Mouse (Mus musculus) midbrain, postnatal 0 days (tissue): ENCODE measurements around the gene Pnmt. TPM values are rescaled to one million over a fixed set of nuclear protein-coding genes. Genes with fewer than 3 reads are reported as not detected.
A peak's percentile ranks its signal among the peaks of the same experiment; 100 is the strongest.

Experiments used
- ATAC-seq: fragments of 200-750 bp; cut with Nextera tagmentation; 2 replicates; pipeline ENCODE4 v1.8.0; 2017; ENCODE audit warnings: moderate number of reproducible peaks, mild to moderate bottlenecking, moderate TSS enrichment, moderate library complexity; ENCODE audit not compliant: low FRiP score
- DNase-seq: peaks from one replicate; pipeline ENCODE4 v3.0.0-alpha.2; 2015; ENCODE audit warnings: low spot score
- H3K27ac ChIP-seq: fragments of 300-500 bp; sonication (generic); 2 replicates; pipeline ENCODE4 v1.5.1; 2014; ENCODE audit warnings: low read depth, mild to moderate bottlenecking, low read length, mixed read lengths
- H3K27me3 ChIP-seq: fragments of 300-500 bp; sonication (generic); 2 replicates; pipeline ENCODE4 v1.6.1; 2014; ENCODE audit warnings: low read length, control low read depth, mixed read lengths; ENCODE audit not compliant: insufficient read depth
- H3K36me3 ChIP-seq: fragments of 300-500 bp; sonication (generic); 2 replicates; pipeline ENCODE4 v1.6.1; 2014; ENCODE audit warnings: low read length, control low read depth, mixed read lengths; ENCODE audit not compliant: insufficient read depth
- H3K4me1 ChIP-seq: fragments of 300-500 bp; sonication (generic); 2 replicates; pipeline ENCODE4 v1.6.1; 2014; ENCODE audit warnings: mild to moderate bottlenecking, control low read depth, antibody characterized with exemption, low read length, mixed read lengths; ENCODE audit not compliant: insufficient read depth
- H3K4me2 ChIP-seq: fragments of 300-500 bp; sonication (generic); 2 replicates; pipeline ENCODE4 v1.6.1; 2014; ENCODE audit warnings: low read depth, mild to moderate bottlenecking, low read length, mixed read lengths; ENCODE audit not compliant: poor library complexity, severe bottlenecking
- H3K4me3 ChIP-seq: fragments of 300-500 bp; sonication (generic); 2 replicates; pipeline ENCODE4 v1.5.1; 2014; ENCODE audit warnings: low read depth, mild to moderate bottlenecking, low read length, moderate library complexity
- H3K9ac ChIP-seq: fragments of 300-500 bp; sonication (generic); replicated peaks from 2 replicates; pipeline ENCODE4 v1.6.1; 2014; ENCODE audit warnings: mild to moderate bottlenecking, low read length, moderate library complexity, mixed read lengths; ENCODE audit not compliant: poor library complexity, severe bottlenecking
- H3K9me3 ChIP-seq: fragments of 300-500 bp; sonication (generic); 2 replicates; pipeline ENCODE4 v1.6.1; 2016; ENCODE audit warnings: low read length, control low read depth
- CTCF ChIP-seq: IDR thresholded peaks from 2 replicates; pipeline ENCODE4 v1.5.1; 2016; ENCODE audit warnings: antibody characterized with exemption, mild to moderate bottlenecking
- WGBS: fragments of 180-500 bp; shearing (Covaris S2); extraction: QIAGEN DNeasy Blood & Tissue Kit; methylation state at CpG from one replicate; pipeline ENCODE4 v1.1.7; 2014; 5-methylcytosine and 5-hydroxymethylcytosine counted together
- polyA plus RNA-seq: library from polyadenylated mRNA; unstranded; fragments of >200 nt; fragmentation: Nextera tagmentation; extraction: Ambion mirVana; gene quantifications from 2 replicates; pipeline ENCODE4 v1.2.1, GENCODE M21; 2015
- total RNA-seq: library from RNA; depleted of rRNA; stranded (reverse); fragments of >200 nt; gene quantifications from 2 replicates; pipeline ENCODE4 v1.2.3, GENCODE M21; 2014

Gene Pnmt
- total and polyA plus RNA-seq, 2 experiments from 2014 or later, result 3.4 to 4.3 TPM

GRCm38 (mm10) chr11:98384216-98384615 is 2.0 kb upstream of the Pnmt start:
- Histone ChIP-seq H3K36me3 (peaks cover 15% of the 10 kb centered on the region), H3K9ac (no peak overlapping the region), H3K4me2 (no peak overlapping the region), H3K27ac (no peak overlapping the region), H3K27me3 (peaks cover 12% of the 10 kb centered on the region), H3K9me3 (no peaks in the 10 kb centered on the region), H3K4me3 (no peak overlapping the region), H3K4me1 (no peaks in the 10 kb centered on the region)
- 76% methylated on average over 20 of the region's 20 CpGs for WGBS
- DNase-seq (no peak), ATAC-seq (no peak)
- TF ChIP-seq CTCF, result no peak

- Histone ChIP-seq H3K9me3 (no peaks in the 10 kb centered on the region), H3K27me3 (peaks cover 12% of the 10 kb centered on the region), H3K9ac (no peak overlapping the region), H3K4me2 (no peak overlapping the region), H3K4me1 (no peaks in the 10 kb centered on the region), H3K4me3 (no peak overlapping the region), H3K36me3 (peaks cover 8% of the 10 kb centered on the region), H3K27ac (no peak overlapping the region)
- WGBS, result 72% methylated on average over 8 of the region's 8 CpGs
- no peak for ATAC-seq
- peak; percentile 28 for DNase-seq
- TF ChIP-seq CTCF, result no peak
These were observed 1.3 kb upstream of the Pnmt start for GRCm38 (mm10) chr11:98384721-98385637.

GRCm38 (mm10) chr11:98386596-98386995 is 346 bp downstream of the Pnmt start:
- no peak for ATAC-seq
- Histone ChIP-seq H3K27me3 (peaks cover 17% of the 10 kb centered on the region), H3K4me3 (no peak overlapping the region), H3K36me3 (no peaks in the 10 kb centered on the region), H3K4me2 (no peak overlapping the region), H3K4me1 (no peaks in the 10 kb centered on the region), H3K27ac (no peak overlapping the region), H3K9ac (0 out of 2 replicates have a peak overlapping the region, but pooled peaks have one; percentile 19), H3K9me3 (no peaks in the 10 kb centered on the region)
- DNase-seq, result peak; percentile 17
- TF ChIP-seq CTCF, result 0 out of 2 replicates have a peak, but pooled peaks have one; percentile 27
- WGBS, result 22% methylated on average over 24 of the region's 24 CpGs

GRCm38 (mm10) chr11:98387056-98387577 is 867 bp downstream of the Pnmt start:
- H3K36me3 ChIP-seq, result no peaks in the 10 kb centered on the region

GRCm38 (mm10) chr11:98388282-98388681 is 2.0 kb downstream of the Pnmt start:
- 0 out of 2 replicates have a peak overlapping the region, but pooled peaks have one; percentile 4 for H3K9ac ChIP-seq
- 83% methylated on average over 10 of the region's 10 CpGs for WGBS
- ATAC-seq, result no peak
- no peak overlapping the region for H3K27ac ChIP-seq
- no peaks in the 10 kb centered on the region for H3K36me3 ChIP-seq
- TF ChIP-seq CTCF, result no peak
- no peak overlapping the region for H3K4me3 ChIP-seq
- no peaks in the 10 kb centered on the region for H3K4me1 ChIP-seq
- peaks cover 17% of the 10 kb centered on the region for H3K27me3 ChIP-seq
- no peaks in the 10 kb centered on the region for H3K9me3 ChIP-seq
- no peak for DNase-seq
- no peak overlapping the region for H3K4me2 ChIP-seq

More at GRCm38 (mm10) chr11:98387056-98387577, 867 bp downstream of the Pnmt start:
- no peak for TF ChIP-seq CTCF
- no peak for DNase-seq
- no peaks in the 10 kb centered on the region for H3K9me3 ChIP-seq
- no peak overlapping the region for H3K4me2 ChIP-seq
- no peak overlapping the region for H3K27ac ChIP-seq
- H3K27me3 ChIP-seq, result peaks cover 17% of the 10 kb centered on the region
- H3K4me1 ChIP-seq, result no peaks in the 10 kb centered on the region
- no peak overlapping the region for H3K9ac ChIP-seq
- 61% methylated on average over 14 of the region's 14 CpGs for whole genome bisulfite sequencing
- H3K4me3 ChIP-seq, result no peak overlapping the region
- ATAC-seq, result no peak
